ENCODE assay signal across 8 mouse cellular contexts in the genomic region with DNA sequence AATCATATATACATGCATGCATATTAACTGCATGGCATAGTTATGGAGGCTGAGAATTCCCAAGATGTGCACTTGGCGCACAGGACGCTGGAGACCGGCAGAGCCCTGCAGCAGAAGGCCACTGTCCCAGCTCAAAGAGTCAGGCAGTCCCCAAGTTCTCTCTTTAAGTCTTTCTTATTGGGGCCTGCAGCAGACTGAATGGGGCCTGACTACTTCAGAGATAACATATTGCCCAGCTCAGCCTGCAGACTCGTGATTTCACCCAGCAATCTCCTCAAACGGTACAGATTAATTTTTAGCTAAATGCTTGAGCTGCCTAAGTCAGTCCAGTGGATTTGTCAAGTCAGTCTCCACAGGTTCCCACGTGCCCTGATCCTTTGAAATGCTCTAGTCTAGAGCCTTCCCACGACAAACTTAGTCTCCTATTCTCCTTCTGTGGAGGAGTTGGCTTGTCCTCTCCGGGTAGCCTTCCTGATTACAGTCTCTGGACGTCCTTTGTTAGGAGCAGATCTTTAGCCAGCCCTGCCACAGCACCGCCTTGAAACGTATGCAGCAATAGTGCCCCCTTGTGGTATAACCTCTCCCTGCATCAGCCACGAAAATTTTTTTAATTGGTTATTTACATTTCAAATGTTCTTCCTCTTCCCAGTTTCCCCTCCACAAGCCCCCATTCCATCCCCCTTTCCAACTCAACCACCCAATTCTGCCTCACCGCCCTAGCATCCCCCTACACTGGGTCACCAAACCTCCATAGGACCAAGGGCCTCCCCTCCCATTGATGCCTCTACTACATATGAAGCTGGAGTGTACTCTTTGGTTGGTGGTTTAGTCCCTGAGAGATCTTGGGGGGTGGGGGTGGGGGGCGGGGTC. TPM values are rescaled to one million over a fixed set of nuclear protein-coding genes. Genes with fewer than 3 reads are reported as not detected.
A peak's percentile ranks its signal among the peaks of the same experiment; 100 is the strongest.
DNase-seq lines count a peak whose midpoint lies in the region; ATAC-seq and TF ChIP-seq lines count a peak whose summit lies in the region.

No protein-coding gene starts in this region.

- no peak for TF ChIP-seq POLR2A in CH12.LX (IDR thresholded peaks at IDR 0.05; ENCODE audit: low read depth, low read length)

- in situ Hi-C loops in CH12.LX (cut with MboI; ENCODE audit: low pct_ligation_motif_present, low pct_unique_long_range_greater_than_20kb, low sequenced_read_pairs): loop anchor here (10.0 kb wide), 1 partner anchor 276 kb away; no protein-coding TSS in a partner anchor

- peak; percentile 89 for ATAC-seq in heart, embryonic 16.5 days (replicated peaks; ENCODE audit: extremely low read depth, insufficient read depth, low FRiP score)
- peak; percentile 74 for ATAC-seq in liver, embryonic 12.5 days
- ATAC-seq in neural tube, embryonic 11.5 days (ENCODE audit: insufficient read depth, low FRiP score, low TSS enrichment): peak; percentile 85
- peak; percentile 90 for ATAC-seq in stomach, postnatal 0 days (ENCODE audit: low FRiP score, low TSS enrichment)

- DNase-seq in CH12.LX (ENCODE audit: extremely low read depth): peak; percentile 66
- peak; percentile 61 for DNase-seq in fibroblast of lung, adult 2 months (ENCODE audit: low read depth)
- DNase-seq in kidney, postnatal 14 days: peak; percentile 82
- DNase-seq in neural tube, embryonic 11.5 days (ENCODE audit: low spot score): peak; percentile 76
- peak; percentile 77 for DNase-seq in stomach, postnatal 0 days (ENCODE audit: low spot score)

- 14% methylated on average over 14 of the region's 14 CpGs for WGBS in heart, embryonic 16.5 days
- WGBS in liver, embryonic 12.5 days (ENCODE audit: insufficient replicate concordance): 23% methylated on average over 14 of the region's 14 CpGs
- 31% methylated on average over 14 of the region's 14 CpGs for WGBS in neural tube, embryonic 11.5 days
- WGBS in stomach, postnatal 0 days: 14% methylated on average over 14 of the region's 14 CpGs

- peaks cover 5 to 28% of the 10 kb centered on the region in 2 experiments for H3K36me3 ChIP-seq in CH12.LX (replicated peaks in 1 of 2; ENCODE audit: control insufficient read depth in 1 of 2, insufficient read depth in 1 of 2, low read length in 1 of 2)
- peaks cover 20% of the 10 kb centered on the region for H3K36me3 ChIP-seq in heart, embryonic 16.5 days (ENCODE audit: control insufficient read depth, insufficient read depth)
- peaks cover 16% of the 10 kb centered on the region for H3K36me3 ChIP-seq in liver, embryonic 12.5 days
- H3K36me3 ChIP-seq in neural tube, embryonic 11.5 days (ENCODE audit: control insufficient read depth, insufficient read depth, low read length): no peaks in the 10 kb centered on the region
- peaks cover 2% of the 10 kb centered on the region; the same call in 1 of the 2 replicates for H3K36me3 ChIP-seq in stomach, postnatal 0 days (ENCODE audit: control insufficient read depth, insufficient read depth, low read length)

- TF ChIP-seq CTCF in CH12.LX (conservative IDR thresholded peaks at IDR 0.05 in 1 of 2, IDR thresholded peaks at IDR 0.05 in 1 of 2; ENCODE audit: low read depth in 2 of 2, low read length in 2 of 2): peak; percentile 79 to 90
- peak; percentile 97 for TF ChIP-seq CTCF in stomach, postnatal 0 days (IDR thresholded peaks at IDR 0.05; ENCODE audit: low read depth)

- dilution Hi-C loops in CH12.LX (cut with MboI; ENCODE audit: extremely low pct_ligation_motif_present, extremely low pct_unique_long_range_greater_than_20kb, low sequenced_read_pairs): no loop called here

- no peaks in the 10 kb centered on the region for H3K27me3 ChIP-seq in CH12.LX (replicated peaks)
- no peaks in the 10 kb centered on the region for H3K27me3 ChIP-seq in heart, embryonic 16.5 days (ENCODE audit: control insufficient read depth, insufficient read depth, low read length)
- H3K27me3 ChIP-seq in liver, embryonic 12.5 days (replicated peaks): no peaks in the 10 kb centered on the region
- H3K27me3 ChIP-seq in neural tube, embryonic 11.5 days (ENCODE audit: control insufficient read depth, insufficient read depth, low read length): no peaks in the 10 kb centered on the region
- H3K27me3 ChIP-seq in stomach, postnatal 0 days (ENCODE audit: control insufficient read depth, insufficient read depth, low read length): no peaks in the 10 kb centered on the region

- no peak overlapping the region for H3K4me3 ChIP-seq in CH12.LX (replicated peaks in 1 of 3; ENCODE audit: low read depth in 2 of 3, low read length in 2 of 3, poor library complexity in 1 of 3)
- H3K4me3 ChIP-seq in brown adipose tissue, adult 24 weeks (ENCODE audit: insufficient read depth, low read depth, low read length): no peak overlapping the region
- H3K4me3 ChIP-seq in heart, embryonic 16.5 days (ENCODE audit: low read length): no peak overlapping the region
- no peak overlapping the region for H3K4me3 ChIP-seq in liver, embryonic 12.5 days
- H3K4me3 ChIP-seq in neural tube, embryonic 11.5 days (ENCODE audit: low read depth, low read length): no peak overlapping the region
- no peak overlapping the region for H3K4me3 ChIP-seq in stomach, postnatal 0 days (ENCODE audit: low read depth, low read length)

- H3K27ac ChIP-seq in CH12.LX (ENCODE audit: insufficient read depth, low read depth): no peak overlapping the region
- H3K27ac ChIP-seq in brown adipose tissue, adult 24 weeks (replicated peaks; ENCODE audit: low read depth, low read length): 0 out of 2 replicates have a peak overlapping the region, but pooled peaks have one; percentile 1
- H3K27ac ChIP-seq in heart, embryonic 16.5 days (ENCODE audit: low read length): peak overlapping the region; percentile 93
- H3K27ac ChIP-seq in liver, embryonic 12.5 days: peak overlapping the region; percentile 2; the same call in 1 of the 2 replicates
- H3K27ac ChIP-seq in neural tube, embryonic 11.5 days (ENCODE audit: low read depth, low read length): no peak overlapping the region
- H3K27ac ChIP-seq in stomach, postnatal 0 days (replicated peaks): peak overlapping the region; percentile 72

- H3K9ac ChIP-seq in CH12.LX (ENCODE audit: insufficient read depth, low read depth): no peak overlapping the region
- peak overlapping the region; percentile 67 for H3K9ac ChIP-seq in heart, embryonic 16.5 days (ENCODE audit: low read length)
- no peak overlapping the region for H3K9ac ChIP-seq in liver, embryonic 12.5 days
- peak overlapping the region; percentile 20 for H3K9ac ChIP-seq in neural tube, embryonic 11.5 days (ENCODE audit: low read length)
- H3K9ac ChIP-seq in stomach, postnatal 0 days (ENCODE audit: low read length): no peak overlapping the region; the same call in 1 of the 2 replicates

- no peak for TF ChIP-seq EP300 in CH12.LX (IDR thresholded peaks at IDR 0.05; ENCODE audit: low read length)
- no peak for TF ChIP-seq EP300 in stomach, postnatal 0 days (optimal IDR thresholded peaks at IDR 0.05)

- TF ChIP-seq RAD21 in CH12.LX (IDR thresholded peaks at IDR 0.05; ENCODE audit: low read depth, low read length): peak; percentile 93

- H3K4me2 ChIP-seq in CH12.LX (ENCODE audit: insufficient read depth, low read depth, poor library complexity, severe bottlenecking): no peak overlapping the region
- peak overlapping the region; percentile 20 for H3K4me2 ChIP-seq in heart, embryonic 16.5 days (ENCODE audit: low read depth, low read length)
- H3K4me2 ChIP-seq in liver, embryonic 12.5 days: no peak overlapping the region
- no peak overlapping the region for H3K4me2 ChIP-seq in neural tube, embryonic 11.5 days (ENCODE audit: low read depth)
- H3K4me2 ChIP-seq in stomach, postnatal 0 days (replicated peaks; ENCODE audit: low read depth): no peak overlapping the region

- H3K79me2 ChIP-seq in CH12.LX (replicated peaks; ENCODE audit: control insufficient read depth, extremely low read depth, insufficient read depth, poor library complexity, severe bottlenecking): no peaks in the 10 kb centered on the region

- H3K9me3 ChIP-seq in CH12.LX (replicated peaks; ENCODE audit: low read length): peaks cover 17% of the 10 kb centered on the region
- peaks cover 2% of the 10 kb centered on the region; the same call in 1 of the 2 replicates for H3K9me3 ChIP-seq in heart, embryonic 16.5 days (replicated peaks; ENCODE audit: control insufficient read depth, low read length)
- H3K9me3 ChIP-seq in liver, embryonic 12.5 days (replicated peaks): no peaks in the 10 kb centered on the region
- H3K9me3 ChIP-seq in neural tube, embryonic 11.5 days (ENCODE audit: control insufficient read depth, low read length): no peaks in the 10 kb centered on the region
- no peaks in the 10 kb centered on the region for H3K9me3 ChIP-seq in stomach, postnatal 0 days (ENCODE audit: control insufficient read depth, low read length)

- peaks cover 0 to under 1% of the 10 kb centered on the region in 2 experiments; a peak in 1 of 4 replicates for H3K4me1 ChIP-seq in CH12.LX (ENCODE audit: control insufficient read depth in 1 of 2, insufficient read depth in 2 of 2)
- no peaks in the 10 kb centered on the region for H3K4me1 ChIP-seq in brown adipose tissue, adult 24 weeks (ENCODE audit: control insufficient read depth, insufficient read depth, insufficient read length, low read length)
- H3K4me1 ChIP-seq in heart, embryonic 16.5 days (ENCODE audit: control insufficient read depth, insufficient read depth, low read length): peaks cover 21% of the 10 kb centered on the region
- H3K4me1 ChIP-seq in liver, embryonic 12.5 days: peaks cover 12% of the 10 kb centered on the region; the same call in 1 of the 2 replicates
- H3K4me1 ChIP-seq in neural tube, embryonic 11.5 days (ENCODE audit: control insufficient read depth, insufficient read depth, low read length): 0 out of 2 replicates have a peak, but pooled peaks cover 3% of the 10 kb centered on the region
- H3K4me1 ChIP-seq in stomach, postnatal 0 days (replicated peaks; ENCODE audit: control insufficient read depth, insufficient read depth): no peaks in the 10 kb centered on the region

RNA-seq across cellular contexts. Expression of a gene that starts 40.9 kb away (rescaled TPM):
- total RNA-seq in CH12.LX (2012; rRNA removed) (57.5 and 61.8 TPM in 2 replicates), CH12.LX (2014; rRNA removed) (25.6 and 27.8 TPM in 2 replicates)
- 32.3 and 34.6 TPM in 2 replicates for polyA plus RNA-seq in CH12.LX (2012; ENCODE audit: insufficient read length, low read depth)
- 15.7 and 16.3 TPM in 2 replicates for polyA plus RNA-seq in brown adipose tissue, adult 24 weeks (2012; ENCODE audit: insufficient read depth, insufficient read length, missing spikeins)
- 98.0 and 133 TPM in 2 replicates for polyA plus RNA-seq in heart, embryonic 16.5 days (2015; fragmentation: Nextera tagmentation; extraction: Ambion mirVana)
- polyA plus RNA-seq in liver, embryonic 12.5 days (2016; fragmentation: Nextera tagmentation; extraction: Ambion mirVana): 24.7 and 25.3 TPM in 2 replicates
- polyA plus RNA-seq in neural tube, embryonic 11.5 days (2014; fragmentation: Nextera tagmentation; extraction: Ambion mirVana): 24.1 and 24.4 TPM in 2 replicates
- 9.4 and 9.6 TPM in 2 replicates for polyA plus RNA-seq in stomach, postnatal 0 days (2015; fragmentation: Nextera tagmentation; extraction: Ambion mirVana)

RNA-seq across cellular contexts. Expression of a gene that starts 57.6 kb away (rescaled TPM):
- not detected in 2 replicates for total RNA-seq in CH12.LX (2012; rRNA removed)
- total RNA-seq in CH12.LX (2014; rRNA removed): not detected in 2 replicates
- polyA plus RNA-seq in CH12.LX (2012; ENCODE audit: insufficient read length, low read depth): 0.19 TPM in 1 of 2 replicates, not detected in the other
- polyA plus RNA-seq in brown adipose tissue, adult 24 weeks (2012; ENCODE audit: insufficient read depth, insufficient read length, missing spikeins): not detected in 2 replicates
- polyA plus RNA-seq in heart, embryonic 16.5 days (2015; fragmentation: Nextera tagmentation; extraction: Ambion mirVana): 0.47 and 0.50 TPM in 2 replicates
- polyA plus RNA-seq in liver, embryonic 12.5 days (2016; fragmentation: Nextera tagmentation; extraction: Ambion mirVana): 0.12 and 0.44 TPM in 2 replicates
- polyA plus RNA-seq in neural tube, embryonic 11.5 days (2014; fragmentation: Nextera tagmentation; extraction: Ambion mirVana): 0.19 and 0.28 TPM in 2 replicates
- polyA plus RNA-seq in stomach, postnatal 0 days (2015; fragmentation: Nextera tagmentation; extraction: Ambion mirVana): 0.12 and 0.21 TPM in 2 replicates

Comparison
In these comparisons a context has a peak if more than half of its experiments do, and no peak if none do; other contexts are left out.
1. H3K27ac ChIP-seq: peak in brown adipose tissue, adult 24 weeks (single experiment), heart, embryonic 16.5 days (single experiment), liver, embryonic 12.5 days (single experiment) and stomach, postnatal 0 days (single experiment); none in CH12.LX (single experiment) and neural tube, embryonic 11.5 days (single experiment).
2. H3K9ac ChIP-seq: peak in heart, embryonic 16.5 days (single experiment) and neural tube, embryonic 11.5 days (single experiment); none in CH12.LX (single experiment), liver, embryonic 12.5 days (single experiment) and stomach, postnatal 0 days (single experiment).
3. Peak in every context shown above with its lines, with median percentiles within 50 percentile points of each other: DNase-seq and ATAC-seq.